Mouse (Mus musculus) cerebellum, adult 2 months (tissue): Measurements from ENCODE around the gene Alkbh7. TPM values are rescaled to one million over a fixed set of nuclear protein-coding genes. Genes with fewer than 3 reads are reported as not detected.

Experiments
- DNase-seq, 2 experiments: peaks; one replicate each; pipeline ENCODE4 v3.0.0; 2021
- H3K27ac ChIP-seq: fragments of 200-500 bp; 2 replicates; pipeline ENCODE4 v1.5.1; 2012; ENCODE audit warnings: low read length, control low read depth, inconsistent platforms; ENCODE audit not compliant: insufficient read depth
- H3K27me3 ChIP-seq: fragments of 200-500 bp; 2 replicates; pipeline ENCODE4 v1.6.1; 2012; ENCODE audit warnings: inconsistent platforms, mild to moderate bottlenecking, low read length, moderate library complexity; ENCODE audit not compliant: control insufficient read depth, insufficient read depth
- H3K4me1 ChIP-seq: fragments of 200-500 bp; 2 replicates; pipeline ENCODE4 v1.6.1; 2011; ENCODE audit warnings: low read length; ENCODE audit not compliant: control insufficient read depth, insufficient read depth
- H3K4me3 ChIP-seq: fragments of 200-500 bp; replicated peaks from 2 replicates; pipeline ENCODE3; 2011; ENCODE audit warnings: mild to moderate bottlenecking, low read depth, low read length, control low read depth; ENCODE audit not compliant: insufficient read depth
- CTCF ChIP-seq: fragments of 200-500 bp; IDR thresholded peaks from 2 replicates; pipeline ENCODE4 v1.5.1; 2011; ENCODE audit warnings: low read depth, mild to moderate bottlenecking, control low read depth, low read length, moderate library complexity, borderline replicate concordance; ENCODE audit not compliant: insufficient read depth
- POLR2A ChIP-seq: fragments of 200-500 bp; IDR thresholded peaks from 2 replicates; pipeline ENCODE4 v1.6.1; 2011; ENCODE audit warnings: low read length, control low read depth, borderline replicate concordance; ENCODE audit not compliant: insufficient read depth
- WGBS: fragments of 180-500 bp; shearing (Covaris S2); methylation state at CpG from one replicate; pipeline ENCODE4 v1.1.7; 2018; 5-methylcytosine and 5-hydroxymethylcytosine counted together
- polyA plus RNA-seq: library from polyadenylated mRNA; depleted of rRNA; stranded (reverse); fragments of >200 nt; gene quantifications from 2 replicates; pipeline ENCODE4 v1.2.3, GENCODE M21; 2012

Gene Alkbh7
- polyA plus RNA-seq, 1 experiment = 56.7 TPM

DNA sequence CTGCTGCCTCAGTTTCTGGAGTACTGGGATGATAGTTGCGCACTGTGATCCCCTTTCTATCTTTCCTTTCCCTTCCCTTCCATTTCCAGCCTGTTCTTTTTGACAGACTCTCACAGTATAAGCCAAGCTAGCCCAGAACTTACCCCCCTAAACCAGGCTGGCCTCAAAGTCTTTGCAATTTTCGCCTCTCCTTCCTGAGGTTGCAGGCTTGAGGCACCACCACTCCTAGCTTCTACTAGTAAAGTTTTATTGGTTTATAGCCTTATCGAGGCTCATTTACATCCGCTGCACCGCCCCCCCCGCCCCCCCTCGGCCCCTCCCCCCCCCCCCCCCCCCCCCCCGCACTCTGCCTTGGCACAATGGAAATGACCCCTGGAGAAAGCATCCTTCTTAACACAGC, 17.6 kb upstream of the Alkbh7 start:
- Histone ChIP-seq H3K4me3 (no peak overlapping the region), H3K27me3 (no peaks in the 10 kb centered on the region), H3K27ac (no peak overlapping the region), H3K4me1 (no peaks in the 10 kb centered on the region)
- 35% methylated on average over 7 of the region's 8 CpGs for WGBS
- DNase-seq = no peak
- TF ChIP-seq POLR2A = no peak

DNA sequence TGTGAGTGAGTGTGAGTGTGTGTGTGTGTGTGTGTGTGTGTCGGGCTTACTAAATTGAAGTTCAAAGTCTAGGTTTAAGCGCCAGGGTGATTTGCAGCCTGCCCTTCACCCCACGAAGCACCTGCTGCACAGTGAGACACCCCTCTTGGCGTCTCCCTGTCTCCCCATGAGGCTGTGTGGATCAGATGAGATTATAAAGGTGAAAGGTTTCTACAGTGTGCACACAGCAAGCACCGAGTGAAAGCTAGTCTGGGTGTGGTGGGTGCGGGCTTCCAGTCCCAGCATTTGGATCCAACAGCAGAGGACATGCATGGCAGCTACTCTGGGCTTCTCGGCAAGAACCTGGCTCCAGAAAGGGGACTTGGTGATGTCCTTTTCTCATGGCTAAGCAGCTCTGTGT, 16.1 kb upstream of the Alkbh7 start:
- no peak overlapping the region for H3K27ac ChIP-seq
- H3K4me3 ChIP-seq = no peak overlapping the region
- no peak for TF ChIP-seq POLR2A
- no peak for TF ChIP-seq CTCF
- WGBS = 70% methylated on average over 7 of the region's 7 CpGs
- H3K4me1 ChIP-seq = no peaks in the 10 kb centered on the region
- H3K27me3 ChIP-seq = no peaks in the 10 kb centered on the region
- no peak for DNase-seq

DNA sequence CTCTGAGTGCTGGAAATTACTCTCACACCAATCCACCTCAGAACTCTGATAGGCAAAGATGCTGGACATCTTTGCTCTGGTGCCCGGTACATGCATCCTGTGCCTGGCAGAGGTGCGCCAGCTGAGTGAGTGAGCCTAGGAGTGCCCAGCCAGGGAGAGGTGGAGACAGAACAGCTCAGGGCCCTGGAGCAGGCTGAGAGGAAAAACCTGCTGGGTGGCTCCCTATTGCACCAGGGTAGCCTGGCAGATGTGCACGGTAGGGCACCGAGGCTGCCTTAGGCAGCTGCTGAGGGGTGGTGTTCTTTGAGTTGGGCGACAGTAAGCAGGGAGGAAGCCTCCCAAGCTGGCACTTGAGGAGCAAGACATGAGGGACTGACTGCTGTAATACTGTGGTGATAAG, 15.1 kb upstream of the Alkbh7 start, which contains the start of gene Acer1:
Gene Acer1, minus strand, starts transcription at position 114 of the 400 bp plus-strand sequence.
- 72% methylated on average over 5 of the region's 5 CpGs for WGBS
- no peak for DNase-seq
- Histone ChIP-seq H3K4me1 (no peaks in the 10 kb centered on the region), H3K27ac (no peak within 1 kb of the TSS), H3K27me3 (no peaks in the 10 kb centered on the region), H3K4me3 (no peak within 1 kb of the TSS)
- no peak for TF ChIP-seq POLR2A
- TF ChIP-seq CTCF = no peak

DNA sequence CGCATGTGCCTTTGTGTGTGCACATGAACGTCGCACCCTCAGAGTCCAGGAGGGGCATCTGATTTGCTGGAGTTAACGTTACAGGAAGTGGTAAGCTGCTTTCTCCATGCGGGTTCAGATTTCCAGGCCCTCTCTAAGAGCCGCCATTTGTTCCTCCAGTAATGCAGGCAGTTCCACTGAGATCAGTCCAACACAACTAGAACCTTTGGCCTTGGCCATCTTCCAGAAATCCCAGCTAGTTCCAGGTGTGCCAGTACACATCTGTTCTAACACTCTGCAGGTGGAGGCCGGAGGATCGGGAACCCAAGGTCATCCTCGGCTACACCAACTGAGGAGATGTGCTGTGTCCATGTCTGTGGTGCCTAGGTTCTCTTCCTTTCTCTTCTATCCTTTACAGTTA, 12.3 kb upstream of the Alkbh7 start:
- Histone ChIP-seq H3K4me1 (no peaks in the 10 kb centered on the region), H3K27ac (no peak overlapping the region), H3K27me3 (no peaks in the 10 kb centered on the region), H3K4me3 (no peak overlapping the region)
- no peak for DNase-seq
- WGBS = 82% methylated on average over 9 of the region's 9 CpGs
- TF ChIP-seq POLR2A (no peak), CTCF (no peak)

DNA sequence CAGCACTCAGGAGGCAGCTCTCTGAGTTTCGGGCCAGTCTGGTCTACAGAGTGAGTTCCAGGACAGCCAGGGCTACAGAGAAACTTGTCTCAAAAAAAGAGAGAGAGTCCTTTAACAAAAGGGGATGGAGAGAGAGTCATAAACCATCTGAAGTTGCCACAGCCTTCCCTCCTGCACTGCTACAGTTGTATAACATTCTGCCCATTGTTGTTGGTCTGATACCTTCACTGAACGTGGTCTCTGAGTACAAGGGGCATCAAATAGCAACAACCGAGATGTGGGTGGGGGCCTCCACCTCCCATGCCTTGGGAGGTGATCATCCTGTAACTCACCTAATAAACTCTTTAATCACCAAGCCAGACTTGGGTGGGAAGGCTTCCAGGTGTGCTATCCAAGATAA, 11.5 kb upstream of the Alkbh7 start:
- Histone ChIP-seq H3K4me1 (no peaks in the 10 kb centered on the region), H3K4me3 (no peak overlapping the region), H3K27me3 (no peaks in the 10 kb centered on the region), H3K27ac (no peak overlapping the region)
- no peak for DNase-seq
- no peak for TF ChIP-seq POLR2A
- no peak for TF ChIP-seq CTCF
- 89% methylated on average over 3 of the region's 3 CpGs for WGBS

DNA sequence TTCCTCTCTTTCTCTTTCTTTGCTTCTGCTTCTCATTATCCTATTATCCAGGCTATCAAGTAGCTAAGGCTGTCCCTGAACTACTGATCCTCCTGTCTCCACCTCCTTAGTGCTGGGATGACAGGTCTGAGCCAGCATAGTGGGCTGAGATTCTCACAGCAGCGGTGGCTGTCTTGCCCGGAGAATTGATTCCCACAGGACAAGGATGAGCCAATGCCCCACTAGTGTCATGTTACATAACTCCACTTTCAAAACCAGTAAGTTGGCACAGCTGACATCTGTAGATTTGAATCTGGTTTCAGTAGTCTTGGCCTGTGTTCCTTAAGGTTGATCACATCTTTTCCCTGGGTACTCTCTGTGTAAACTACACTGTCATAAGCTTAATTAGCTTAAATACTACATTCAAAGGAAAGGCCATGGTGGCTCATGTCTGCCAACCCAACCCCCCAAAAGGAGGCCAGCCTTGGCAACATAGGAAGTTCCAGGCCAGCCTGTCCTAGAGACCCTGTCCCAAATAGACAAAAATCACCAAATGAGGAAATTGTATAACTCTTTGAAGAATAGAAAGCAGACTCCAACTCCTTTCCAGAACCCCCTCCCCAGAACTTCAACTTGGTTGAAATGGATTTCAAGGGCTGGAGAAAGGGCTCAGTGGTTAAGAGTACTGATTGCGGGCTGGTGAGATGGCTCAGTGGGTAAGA, 10.9 kb upstream of the Alkbh7 start:
- TF ChIP-seq POLR2A (no peak), CTCF (no peak)
- Histone ChIP-seq H3K27me3 (no peaks in the 10 kb centered on the region), H3K27ac (no peak overlapping the region), H3K4me3 (no peak overlapping the region), H3K4me1 (peaks cover 5% of the 10 kb centered on the region; the same call in 1 of the 2 replicates)
- DNase-seq = no peak
- WGBS = 42% methylated on average over 3 of the region's 3 CpGs

DNA sequence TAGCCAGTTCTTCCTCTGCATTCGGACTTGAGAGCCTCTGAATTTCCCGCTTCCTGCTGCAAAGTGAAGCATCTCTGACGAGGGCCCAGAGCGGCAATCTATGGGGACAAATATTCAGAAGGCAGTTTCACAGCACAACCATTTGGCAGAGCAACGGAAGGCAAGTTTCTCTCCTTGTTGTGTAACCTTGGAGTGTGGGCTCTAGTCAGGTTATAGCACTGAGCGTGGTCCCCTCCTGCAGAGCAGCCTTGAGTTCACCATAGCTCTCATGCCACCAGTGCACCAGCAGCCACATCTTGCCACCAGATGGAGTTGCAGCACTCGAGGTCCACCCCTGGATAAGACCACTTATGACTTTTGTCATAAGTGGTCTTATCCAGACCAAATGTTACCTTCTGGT, 8.7 kb upstream of the Alkbh7 start:
- no peak for DNase-seq
- Histone ChIP-seq H3K27ac (no peak overlapping the region), H3K4me1 (peaks cover 5% of the 10 kb centered on the region; the same call in 1 of the 2 replicates), H3K27me3 (no peaks in the 10 kb centered on the region), H3K4me3 (no peak overlapping the region)
- WGBS = 80% methylated on average over 7 of the region's 7 CpGs
- TF ChIP-seq POLR2A = no peak
- no peak for TF ChIP-seq CTCF

DNA sequence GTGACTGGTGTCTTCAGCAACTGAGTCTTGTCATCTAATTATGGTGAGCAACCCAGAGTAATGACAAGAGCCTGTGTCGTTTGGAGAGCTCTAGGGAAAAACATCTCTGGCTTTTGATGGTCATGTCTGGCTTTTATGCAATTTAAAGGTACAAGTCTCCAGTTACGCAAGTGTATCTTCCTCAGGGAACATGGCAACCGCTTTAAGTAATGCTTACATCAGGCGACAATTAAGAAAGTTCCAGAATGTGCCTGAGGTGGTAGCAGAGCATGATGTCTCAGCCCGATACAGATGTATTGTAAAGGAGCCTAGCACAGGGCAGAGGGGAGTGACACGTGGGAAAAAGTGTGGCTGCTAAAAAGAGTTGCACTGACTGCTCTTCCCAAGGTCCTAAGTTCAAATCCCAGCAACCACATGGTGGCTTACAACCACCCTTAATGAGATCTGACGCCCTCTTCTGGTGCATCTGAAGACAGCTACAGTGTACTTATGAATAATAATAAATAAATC, 8.2 kb upstream of the Alkbh7 start:
- peaks cover 5% of the 10 kb centered on the region; the same call in 1 of the 2 replicates for H3K4me1 ChIP-seq
- H3K27ac ChIP-seq = no peak overlapping the region
- DNase-seq = peak in 1 of 2 experiments; percentile 13
- H3K4me3 ChIP-seq = no peak overlapping the region
- WGBS = 71% methylated on average over 7 of the region's 7 CpGs
- TF ChIP-seq POLR2A (no peak), CTCF (no peak)
- H3K27me3 ChIP-seq = no peaks in the 10 kb centered on the region
